Mouse (Mus musculus): ENCODE data around the gene Tmem258. TPM values are rescaled to one million over a fixed set of nuclear protein-coding genes. Genes with fewer than 3 reads are reported as not detected.

Tmem258 gene
- polyA plus RNA-seq, 1 experiment: 135 TPM

GRCm38 (mm10) chr19:10184096-10184495, 19.7 kb upstream of the Tmem258 start:
- Histone ChIP-seq H3K4me1 (ENCODE audit: control insufficient read depth, insufficient read depth, low read length) (peaks cover 15% of the 10 kb centered on the region), H3K4me3 (ENCODE audit: insufficient read depth, low read depth, low read length) (peak overlapping the region; percentile 72), H3K27me3 (replicated peaks; ENCODE audit: control insufficient read depth, insufficient read depth, low read length) (no peaks in the 10 kb centered on the region), H3K36me3 (ENCODE audit: control insufficient read depth, insufficient read depth, low read length) (no peaks in the 10 kb centered on the region), H3K27ac (ENCODE audit: insufficient read depth, low read depth, low read length) (no peak overlapping the region)
- TF ChIP-seq POLR2A (IDR thresholded peaks at IDR 0.05; ENCODE audit: low read depth, low read length) (no peak), CTCF (conservative IDR thresholded peaks at IDR 0.05; ENCODE audit: insufficient read depth, insufficient read length, low read depth, low read length) (no peak)
- 29% methylated on average over 12 of the region's 12 CpGs for WGBS
- peak; percentile 56 for DNase-seq

DNA sequence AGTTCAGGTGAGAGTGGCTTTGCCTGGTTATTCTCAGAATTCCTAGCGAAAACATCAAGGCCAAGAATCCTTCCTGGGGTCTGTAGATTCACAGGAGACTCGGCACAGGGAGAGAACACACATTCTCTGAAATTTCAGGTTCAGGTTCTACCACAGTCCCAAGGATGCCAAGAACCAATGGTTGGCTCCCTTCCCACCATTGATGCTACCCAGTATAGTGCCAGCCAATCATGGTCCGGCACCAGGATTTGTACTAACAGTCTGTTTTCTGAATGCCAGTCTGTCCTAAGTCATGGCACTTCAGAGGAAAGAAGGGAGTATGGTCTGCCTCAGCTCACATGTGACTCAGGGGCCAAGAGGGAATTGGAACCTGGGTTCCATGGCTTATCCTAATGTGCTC, 17.9 kb upstream of the Tmem258 start:
- 94% methylated on average over 3 of the region's 3 CpGs for WGBS
- H3K4me1 ChIP-seq (ENCODE audit: control insufficient read depth, insufficient read depth, low read length): peaks cover 23% of the 10 kb centered on the region
- no peak for DNase-seq
- H3K27ac ChIP-seq (ENCODE audit: insufficient read depth, low read depth, low read length): no peak overlapping the region
- no peak overlapping the region for H3K4me3 ChIP-seq (ENCODE audit: insufficient read depth, low read depth, low read length)
- H3K36me3 ChIP-seq (ENCODE audit: control insufficient read depth, insufficient read depth, low read length): no peaks in the 10 kb centered on the region
- TF ChIP-seq POLR2A (IDR thresholded peaks at IDR 0.05; ENCODE audit: low read depth, low read length) (no peak), CTCF (conservative IDR thresholded peaks at IDR 0.05; ENCODE audit: insufficient read depth, insufficient read length, low read depth, low read length) (no peak)
- no peaks in the 10 kb centered on the region for H3K27me3 ChIP-seq (replicated peaks; ENCODE audit: control insufficient read depth, insufficient read depth, low read length)

DNA sequence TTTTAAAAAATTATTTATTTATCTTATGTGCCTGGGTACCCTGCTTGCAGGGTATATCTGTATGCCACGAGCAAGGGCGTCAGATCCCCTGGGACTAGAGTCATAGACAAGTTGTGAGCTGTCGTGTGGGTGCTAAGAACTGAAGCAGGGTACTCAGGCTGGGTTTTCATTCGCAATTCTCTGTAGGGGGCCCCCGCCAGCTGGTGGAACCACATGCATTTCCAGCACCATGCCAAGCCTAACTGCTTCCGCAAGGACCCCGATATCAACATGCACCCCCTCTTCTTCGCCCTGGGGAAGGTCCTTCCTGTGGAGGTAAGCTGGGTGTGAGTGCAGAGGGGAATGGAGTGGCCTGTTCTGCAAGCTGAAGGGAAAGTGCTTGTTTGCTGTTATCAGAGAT, 17.2 kb upstream of the Tmem258 start:
- Histone ChIP-seq H3K4me3 (ENCODE audit: insufficient read depth, low read depth, low read length) (no peak overlapping the region), H3K27ac (ENCODE audit: insufficient read depth, low read depth, low read length) (no peak overlapping the region), H3K27me3 (replicated peaks; ENCODE audit: control insufficient read depth, insufficient read depth, low read length) (no peaks in the 10 kb centered on the region), H3K36me3 (ENCODE audit: control insufficient read depth, insufficient read depth, low read length) (no peaks in the 10 kb centered on the region), H3K4me1 (ENCODE audit: control insufficient read depth, insufficient read depth, low read length) (peaks cover 23% of the 10 kb centered on the region)
- no peak for DNase-seq
- TF ChIP-seq POLR2A (IDR thresholded peaks at IDR 0.05; ENCODE audit: low read depth, low read length) (no peak), CTCF (conservative IDR thresholded peaks at IDR 0.05; ENCODE audit: insufficient read depth, insufficient read length, low read depth, low read length) (no peak)
- 95% methylated on average over 8 of the region's 8 CpGs for WGBS

- Histone ChIP-seq H3K4me1 (ENCODE audit: control insufficient read depth, insufficient read depth, low read length) (peaks cover 32% of the 10 kb centered on the region), H3K27me3 (replicated peaks; ENCODE audit: control insufficient read depth, insufficient read depth, low read length) (no peaks in the 10 kb centered on the region), H3K4me3 (ENCODE audit: insufficient read depth, low read depth, low read length) (no peak overlapping the region), H3K27ac (ENCODE audit: insufficient read depth, low read depth, low read length) (peak overlapping the region; percentile 87), H3K36me3 (ENCODE audit: control insufficient read depth, insufficient read depth, low read length) (no peaks in the 10 kb centered on the region)
- WGBS: 45% methylated on average over 10 of the region's 10 CpGs
- peak; percentile 97 for DNase-seq
- TF ChIP-seq POLR2A (IDR thresholded peaks at IDR 0.05; ENCODE audit: low read depth, low read length) (no peak), CTCF (conservative IDR thresholded peaks at IDR 0.05; ENCODE audit: insufficient read depth, insufficient read length, low read depth, low read length) (no peak)
Observed at GRCm38 (mm10) chr19:10188281-10188811, 15.5 kb upstream of the Tmem258 start.

GRCm38 (mm10) chr19:10189022-10189421, 14.8 kb upstream of the Tmem258 start:
- peak overlapping the region; percentile 87 for H3K27ac ChIP-seq (ENCODE audit: insufficient read depth, low read depth, low read length)
- H3K36me3 ChIP-seq (ENCODE audit: control insufficient read depth, insufficient read depth, low read length): no peaks in the 10 kb centered on the region
- peak; percentile 75 for DNase-seq
- TF ChIP-seq POLR2A (IDR thresholded peaks at IDR 0.05; ENCODE audit: low read depth, low read length): no peak
- TF ChIP-seq CTCF (conservative IDR thresholded peaks at IDR 0.05; ENCODE audit: insufficient read depth, insufficient read length, low read depth, low read length): no peak
- 73% methylated on average over 6 of the region's 6 CpGs for WGBS
- H3K27me3 ChIP-seq (replicated peaks; ENCODE audit: control insufficient read depth, insufficient read depth, low read length): no peaks in the 10 kb centered on the region
- no peak overlapping the region for H3K4me3 ChIP-seq (ENCODE audit: insufficient read depth, low read depth, low read length)
- peaks cover 32% of the 10 kb centered on the region for H3K4me1 ChIP-seq (ENCODE audit: control insufficient read depth, insufficient read depth, low read length)

DNA sequence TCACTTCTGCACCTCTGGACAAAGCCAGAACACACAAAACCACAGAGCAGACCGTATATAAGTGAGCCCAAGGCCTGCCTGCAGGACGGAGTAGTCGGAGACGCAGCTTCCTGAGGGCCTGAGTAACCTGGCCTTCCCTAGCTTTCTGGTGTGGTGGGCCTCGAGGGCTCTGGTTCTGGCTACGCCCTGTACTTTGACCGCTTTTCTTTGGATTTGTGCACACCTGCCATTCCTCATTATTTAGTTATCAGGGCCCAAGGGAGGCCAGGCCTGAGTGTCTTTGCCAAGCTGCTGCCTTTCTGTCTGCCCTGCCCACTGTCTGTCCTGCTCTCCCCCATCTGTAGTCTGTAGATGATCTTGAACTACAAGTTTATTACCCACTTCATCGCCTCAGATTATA, 13.9 kb upstream of the Tmem258 start:
- TF ChIP-seq CTCF (conservative IDR thresholded peaks at IDR 0.05; ENCODE audit: insufficient read depth, insufficient read length, low read depth, low read length): no peak
- no peak for TF ChIP-seq POLR2A (IDR thresholded peaks at IDR 0.05; ENCODE audit: low read depth, low read length)
- Histone ChIP-seq H3K27me3 (replicated peaks; ENCODE audit: control insufficient read depth, insufficient read depth, low read length) (no peaks in the 10 kb centered on the region), H3K27ac (ENCODE audit: insufficient read depth, low read depth, low read length) (peak overlapping the region; percentile 26; the same call in 1 of the 2 replicates), H3K4me3 (ENCODE audit: insufficient read depth, low read depth, low read length) (no peak overlapping the region), H3K4me1 (ENCODE audit: control insufficient read depth, insufficient read depth, low read length) (peaks cover 34% of the 10 kb centered on the region), H3K36me3 (ENCODE audit: control insufficient read depth, insufficient read depth, low read length) (no peaks in the 10 kb centered on the region)
- WGBS: 87% methylated on average over 8 of the region's 8 CpGs
- no peak for DNase-seq

GRCm38 (mm10) chr19:10190796-10191195, 13.0 kb upstream of the Tmem258 start:
- H3K27me3 ChIP-seq (replicated peaks; ENCODE audit: control insufficient read depth, insufficient read depth, low read length): no peaks in the 10 kb centered on the region
- no peak overlapping the region for H3K4me3 ChIP-seq (ENCODE audit: insufficient read depth, low read depth, low read length)
- peaks cover 36% of the 10 kb centered on the region for H3K4me1 ChIP-seq (ENCODE audit: control insufficient read depth, insufficient read depth, low read length)
- no peak overlapping the region for H3K27ac ChIP-seq (ENCODE audit: insufficient read depth, low read depth, low read length)
- H3K36me3 ChIP-seq (ENCODE audit: control insufficient read depth, insufficient read depth, low read length): no peaks in the 10 kb centered on the region
- 29% methylated on average over 2 of the region's 2 CpGs for WGBS
- peak; percentile 81 for DNase-seq
- TF ChIP-seq POLR2A (IDR thresholded peaks at IDR 0.05; ENCODE audit: low read depth, low read length) (no peak), CTCF (conservative IDR thresholded peaks at IDR 0.05; ENCODE audit: insufficient read depth, insufficient read length, low read depth, low read length) (peak; percentile 73)
